Mouse (Mus musculus) megakaryocyte, embryonic 14.5 days (primary cell): ENCODE data around the gene Cdipt.

Experiments used
- FLI1 ChIP-seq: IDR thresholded peaks from 2 replicates; pipeline ENCODE4 v1.6.1; 2012; ENCODE audit warnings: low read length, inconsistent platforms, mixed read lengths
- GATA1 ChIP-seq: IDR thresholded peaks from 3 replicates; pipeline ENCODE4 v1.6.1; 2012; ENCODE audit warnings: mixed read lengths, low read length, inconsistent platforms, borderline replicate concordance

DNA sequence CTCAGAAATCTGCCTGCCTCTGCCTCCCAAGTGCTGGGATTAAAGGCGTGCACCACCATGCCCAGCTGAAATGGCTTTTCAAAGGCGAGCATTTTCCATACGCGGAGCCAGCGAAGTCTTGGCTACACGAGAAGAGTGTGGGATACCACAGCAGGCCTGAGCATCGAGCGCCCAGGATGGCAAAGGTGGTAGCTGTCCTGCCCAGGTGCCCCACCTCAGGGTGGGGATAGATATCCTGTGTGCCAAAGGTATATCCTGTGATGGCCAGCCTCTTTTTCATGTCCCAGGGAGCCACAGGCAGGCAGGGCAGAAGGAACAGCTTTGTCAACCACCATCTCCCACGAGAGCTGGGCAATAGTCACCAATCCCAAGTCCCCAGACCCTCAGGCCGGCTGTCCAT, 37.1 kb downstream of the Cdipt start:
- TF ChIP-seq GATA1 (no peak), FLI1 (no peak)
